Mouse (Mus musculus) CD4-positive, CD25-positive, alpha-beta regulatory T cell, adult 4 months (primary cell): ENCODE results near the gene Tgfbr1. TPM values are rescaled to one million over a fixed set of nuclear protein-coding genes. Genes with fewer than 3 reads are reported as not detected.
A peak's percentile ranks its signal among the peaks of the same experiment; 100 is the strongest.
"Not testable (repeated sequence)": the region's sequence is repeated elsewhere in the genome, so short reads cannot be mapped to it uniquely, and the experiment has no call there.

Experiments used
- ATAC-seq: one replicate; pipeline ENCODE4 v1.8.0; 2017
- polyA plus RNA-seq, 2 experiments: library from polyadenylated mRNA; unstranded; fragments of 100-300 nt; shearing (Covaris generic); gene quantifications; one replicate each; pipeline ENCODE4 v1.2.1; 2017

Gene Tgfbr1
- polyA plus RNA-seq, 2 experiments from 2014 or later = 33.6 to 39.2 TPM

- ATAC-seq = no peak
Measured at GRCm38 (mm10) chr4:47349759-47350158, 3.3 kb upstream of the Tgfbr1 start.

GRCm38 (mm10) chr4:47351386-47352049 lies 1.5 kb upstream of the Tgfbr1 start:
- ATAC-seq = peak; percentile 78

DNA sequence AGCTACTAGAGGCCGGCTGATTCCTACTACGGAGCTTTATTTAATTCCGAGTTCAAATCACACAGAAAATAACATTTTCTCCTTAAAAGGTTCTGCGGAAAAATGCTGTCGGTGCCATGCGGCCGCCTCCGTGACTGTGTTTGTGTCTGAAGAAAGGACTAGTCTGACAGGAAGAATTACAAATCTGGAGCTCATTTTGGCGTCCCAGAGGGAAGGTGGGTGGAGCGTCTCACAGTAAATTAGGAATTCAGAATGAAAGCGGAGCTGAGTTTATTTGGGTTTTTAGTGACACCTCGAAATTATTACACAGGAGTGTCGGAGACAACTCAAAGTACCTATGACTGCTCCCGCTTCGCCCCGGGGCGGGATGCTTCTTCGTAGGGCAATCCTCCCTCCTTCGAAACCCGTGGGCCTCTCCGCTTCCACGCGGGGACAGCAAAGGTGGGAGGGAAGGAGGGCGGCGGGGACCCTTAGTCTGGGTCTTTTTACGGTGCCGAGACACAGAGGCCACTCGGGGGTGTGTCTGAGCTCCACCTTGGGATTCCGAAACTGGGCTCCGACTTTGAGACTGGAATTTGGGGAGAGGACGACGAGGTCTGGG lies 861 bp upstream of the Tgfbr1 start:
- ATAC-seq = peak; percentile 10

- no peak for ATAC-seq
Measured at GRCm38 (mm10) chr4:47353416-47354111, 542 bp downstream of the Tgfbr1 start.

GRCm38 (mm10) chr4:47354304-47354703 lies 1.3 kb downstream of the Tgfbr1 start:
- ATAC-seq = no peak

- no peak for ATAC-seq
Measured at GRCm38 (mm10) chr4:47362662-47363061, 9.6 kb downstream of the Tgfbr1 start.

GRCm38 (mm10) chr4:47363134-47363533 lies 10.1 kb downstream of the Tgfbr1 start:
- no peak for ATAC-seq

DNA sequence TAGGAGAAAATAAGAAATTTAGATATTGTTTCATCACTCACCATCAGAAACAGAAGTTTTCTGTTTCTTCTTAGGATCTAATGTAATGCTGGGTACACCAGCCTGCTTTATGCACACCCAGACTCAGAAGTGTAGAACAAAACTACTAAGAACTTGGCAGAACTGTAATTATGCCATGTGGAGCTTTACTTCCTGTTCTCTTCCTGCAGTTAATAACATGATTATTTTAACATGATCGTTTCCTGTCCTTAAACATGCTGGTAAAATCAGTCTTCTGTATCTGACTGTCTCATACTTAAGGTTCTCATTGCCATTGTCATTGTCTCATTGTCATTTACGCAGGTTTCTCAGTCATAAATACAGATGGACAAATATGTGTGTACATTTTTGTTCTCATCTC lies 15.7 kb downstream of the Tgfbr1 start:
- peak; percentile 72 for ATAC-seq

- ATAC-seq = no peak
Measured at GRCm38 (mm10) chr4:47378716-47379115, 25.7 kb downstream of the Tgfbr1 start.

DNA sequence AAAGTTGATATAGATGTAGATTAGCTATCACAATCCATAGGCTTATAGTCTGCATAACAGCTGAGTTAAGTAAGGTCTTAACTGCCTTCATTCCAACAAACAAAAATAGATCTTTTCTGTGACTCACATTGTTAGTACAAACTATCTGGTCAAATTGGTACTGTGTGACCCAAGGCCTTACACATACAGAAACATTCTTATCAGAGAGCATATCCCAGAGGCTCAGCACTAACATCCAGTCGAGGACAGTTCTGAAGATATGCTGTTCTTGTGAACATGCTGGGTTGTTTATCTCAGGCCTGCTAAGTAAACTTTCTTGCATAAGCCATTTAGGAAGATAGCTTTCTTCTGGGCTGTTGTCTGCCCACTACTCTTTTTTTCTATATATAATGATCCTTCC lies 29.4 kb downstream of the Tgfbr1 start:
- ATAC-seq = no peak

DNA sequence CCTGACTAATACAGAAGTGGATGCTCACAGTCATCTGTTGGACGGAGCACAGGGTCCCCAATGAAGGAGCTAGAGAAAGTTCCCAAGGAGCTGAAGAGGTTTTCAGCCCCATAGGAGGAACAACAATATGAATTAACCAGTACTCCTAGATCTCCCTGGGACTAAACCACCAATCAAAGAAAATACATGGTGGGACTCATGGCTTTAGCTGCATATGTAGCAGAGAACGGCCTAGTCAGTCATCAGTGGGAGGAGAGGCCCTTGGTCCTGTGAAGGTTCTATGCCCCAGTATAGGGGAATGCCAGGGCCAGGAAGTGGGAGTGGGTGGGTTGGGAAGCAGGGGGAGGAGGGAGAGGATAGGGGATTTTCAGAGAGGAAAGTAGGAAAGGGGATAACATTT lies 38.9 kb downstream of the Tgfbr1 start:
- not testable (repeated sequence) for ATAC-seq

DNA sequence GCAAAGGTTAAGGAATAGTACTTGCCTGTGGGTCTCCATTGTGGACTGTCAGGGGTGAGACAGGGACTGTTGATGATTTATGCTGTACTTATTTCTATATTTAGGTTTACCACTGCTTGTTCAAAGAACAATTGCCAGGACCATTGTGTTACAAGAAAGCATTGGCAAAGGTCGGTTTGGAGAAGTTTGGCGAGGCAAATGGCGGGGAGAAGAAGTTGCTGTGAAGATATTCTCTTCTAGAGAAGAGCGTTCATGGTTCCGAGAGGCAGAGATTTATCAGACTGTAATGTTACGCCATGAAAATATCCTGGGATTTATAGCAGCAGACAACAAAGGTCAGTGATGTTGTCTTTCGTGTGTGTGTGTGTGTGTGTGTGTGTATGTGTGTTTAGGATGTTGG lies 43.2 kb downstream of the Tgfbr1 start:
- no peak for ATAC-seq

GRCm38 (mm10) chr4:47397951-47398687 lies 45.1 kb downstream of the Tgfbr1 start:
- ATAC-seq = no peak

DNA sequence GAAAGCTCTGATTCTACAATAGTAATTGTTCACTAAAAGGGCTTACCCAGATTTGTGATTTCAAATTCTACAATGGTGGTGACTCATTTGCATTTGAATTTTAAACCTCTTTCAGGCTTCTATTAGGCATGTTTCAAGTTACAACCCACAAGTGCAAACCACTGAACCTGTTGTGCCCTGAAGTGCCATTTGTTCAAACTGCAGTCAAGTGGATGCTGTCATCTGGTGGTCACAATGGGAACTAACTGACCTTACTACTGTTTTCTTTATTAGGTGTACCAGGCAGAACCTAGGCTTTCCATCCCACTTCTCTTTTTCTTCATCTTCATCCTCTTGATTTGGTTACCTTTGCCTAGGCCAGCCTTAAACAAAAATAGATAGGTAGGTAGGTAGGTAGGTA lies 46.8 kb downstream of the Tgfbr1 start:
- ATAC-seq = peak; percentile 81

GRCm38 (mm10) chr4:47400314-47400713 lies 47.3 kb downstream of the Tgfbr1 start:
- ATAC-seq = no peak

DNA sequence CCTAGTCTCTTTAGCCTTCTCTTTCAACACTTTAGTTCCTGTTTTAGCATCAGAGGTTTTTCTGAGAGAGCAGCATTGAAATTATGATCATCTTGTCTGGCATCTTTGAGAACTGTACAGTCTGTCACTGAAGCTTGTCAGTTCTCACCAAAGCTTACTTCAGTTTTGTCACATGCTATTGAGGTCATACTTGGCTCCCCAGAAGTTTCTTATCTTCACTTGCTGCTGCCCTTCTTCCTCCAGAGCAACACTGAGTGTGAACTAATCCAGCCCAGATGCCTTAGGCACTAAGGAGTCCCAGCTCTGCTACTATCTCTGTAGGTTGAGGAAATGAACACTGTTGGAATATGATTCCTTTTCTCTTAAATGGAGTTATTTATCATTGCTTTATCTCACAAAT lies 49.2 kb downstream of the Tgfbr1 start:
- ATAC-seq = no peak

DNA sequence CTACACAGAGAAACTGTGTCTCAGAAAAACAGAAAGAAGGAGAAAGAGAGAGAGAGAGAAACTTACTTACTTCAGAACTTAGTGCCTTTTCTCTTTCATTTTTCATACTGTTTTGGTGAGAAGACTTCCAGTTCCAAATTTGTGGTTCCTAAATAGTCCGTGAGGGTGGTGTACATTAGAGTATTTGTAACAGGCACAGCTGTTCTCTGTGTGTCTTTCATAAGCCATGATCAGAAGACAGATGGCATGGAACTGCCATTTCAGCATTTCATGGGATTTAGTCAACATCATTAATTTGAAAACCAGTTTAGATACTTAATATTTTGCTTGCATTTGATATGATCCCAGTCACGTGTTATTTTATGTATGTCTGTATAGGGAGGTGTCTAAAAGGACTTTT lies 51.5 kb downstream of the Tgfbr1 start:
- no peak for ATAC-seq

- ATAC-seq = no peak
Measured at GRCm38 (mm10) chr4:47407161-47407560, 54.1 kb downstream of the Tgfbr1 start.

DNA sequence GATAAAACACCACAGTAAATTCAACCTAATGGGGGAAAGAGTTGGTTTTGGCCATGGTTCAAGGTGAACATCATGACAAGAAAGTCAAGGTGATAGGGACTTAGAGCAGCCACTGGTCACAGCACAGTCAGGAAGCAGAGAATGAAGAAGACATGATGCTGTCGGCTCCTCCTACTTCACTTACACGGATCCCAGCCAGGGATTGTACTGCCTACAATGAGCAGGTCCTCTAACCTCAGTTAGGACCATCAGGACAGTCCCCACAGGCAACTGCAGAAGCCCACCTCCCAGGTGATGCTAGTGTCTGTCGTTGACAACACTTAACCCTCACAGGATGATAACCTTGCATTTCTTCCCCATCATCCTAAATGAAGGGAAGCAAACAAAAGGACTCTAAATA lies 64.8 kb downstream of the Tgfbr1 start:
- ATAC-seq = no peak

- ATAC-seq = no peak
Measured at GRCm38 (mm10) chr4:47419268-47419973, 66.4 kb downstream of the Tgfbr1 start.

GRCm38 (mm10) chr4:47420191-47420590 lies 67.2 kb downstream of the Tgfbr1 start:
- no peak for ATAC-seq

- no peak for ATAC-seq
Measured at GRCm38 (mm10) chr4:47422194-47422593, 69.2 kb downstream of the Tgfbr1 start.

GRCm38 (mm10) chr4:47422946-47423345 lies 69.9 kb downstream of the Tgfbr1 start:
- ATAC-seq = no peak
